Mouse (Mus musculus): ENCODE results near the gene Sox1.

Gene Sox1

DNA sequence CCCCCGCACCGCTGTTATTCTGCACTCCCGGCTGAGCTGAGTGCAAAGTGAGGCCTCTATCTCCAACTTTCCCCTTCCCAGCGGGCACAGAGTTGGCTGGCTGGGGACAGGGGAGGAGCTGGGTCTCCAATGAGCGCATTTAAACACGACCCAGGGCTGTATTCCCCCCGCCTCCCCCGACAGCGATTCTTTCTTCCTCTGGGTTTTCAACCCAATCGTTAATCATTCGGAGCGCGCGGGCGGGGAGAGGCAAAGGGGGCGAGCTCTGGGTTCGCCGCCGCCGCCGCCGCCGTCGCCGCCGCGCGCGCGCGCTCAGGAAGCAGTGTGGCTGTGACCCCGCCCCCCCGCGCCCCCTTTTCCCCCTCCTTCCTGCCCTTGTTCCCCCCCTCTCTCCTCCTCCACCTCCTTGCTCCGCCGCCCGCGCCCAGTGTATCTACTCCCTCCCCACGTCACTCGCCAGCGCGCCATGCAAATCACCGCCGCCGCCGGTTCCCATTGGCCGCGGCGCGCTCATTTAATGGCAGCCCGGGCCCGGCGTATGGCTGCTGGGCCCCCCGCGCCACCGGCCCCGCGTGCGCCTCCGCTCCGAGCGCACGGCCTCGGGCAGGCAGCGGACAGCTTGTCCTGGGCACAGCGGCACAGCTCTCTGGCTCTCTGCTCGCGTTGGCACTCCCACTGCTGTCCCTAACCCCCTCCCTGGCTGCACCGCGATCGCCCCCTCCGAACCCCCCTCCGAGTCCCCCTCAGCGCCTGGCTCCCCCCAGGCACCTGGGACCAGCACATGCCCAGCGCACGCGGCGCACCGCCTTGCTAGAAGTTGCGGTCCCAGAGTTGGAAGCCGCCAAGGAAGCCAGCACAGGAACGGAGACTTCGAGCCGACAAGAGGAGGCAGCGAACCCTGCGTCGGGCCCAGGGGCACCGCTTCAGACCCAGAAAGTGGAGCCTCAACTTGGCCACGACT lies at the start of gene Sox1:
Gene Sox1, plus strand, starts transcription at position 225 of the 961 bp plus-strand sequence.
- DNase-seq (ENCODE audit: low read depth, low spot score) = no peak

DNA sequence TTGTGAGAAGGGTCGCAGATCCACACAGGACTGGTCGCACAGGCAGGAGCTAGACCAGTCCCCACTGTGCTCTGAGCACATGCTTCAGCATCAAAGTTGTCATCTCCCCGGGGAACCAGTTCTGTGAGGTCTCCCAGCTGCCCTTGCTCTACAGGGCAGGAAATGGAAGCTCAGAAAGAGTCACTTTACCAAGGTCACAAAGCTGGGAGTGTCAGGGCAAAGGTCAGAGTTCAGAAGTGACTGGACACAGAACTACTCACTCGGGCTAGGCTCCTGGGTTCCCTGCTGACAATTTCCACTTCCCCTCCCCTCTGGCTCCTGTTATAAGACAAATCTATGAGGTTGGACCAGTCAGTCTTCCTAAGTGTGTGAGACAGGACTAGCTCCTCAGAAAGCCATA lies 49.2 kb upstream of the Sox1 start:
- no peak for DNase-seq (ENCODE audit: low read depth, low spot score)

DNA sequence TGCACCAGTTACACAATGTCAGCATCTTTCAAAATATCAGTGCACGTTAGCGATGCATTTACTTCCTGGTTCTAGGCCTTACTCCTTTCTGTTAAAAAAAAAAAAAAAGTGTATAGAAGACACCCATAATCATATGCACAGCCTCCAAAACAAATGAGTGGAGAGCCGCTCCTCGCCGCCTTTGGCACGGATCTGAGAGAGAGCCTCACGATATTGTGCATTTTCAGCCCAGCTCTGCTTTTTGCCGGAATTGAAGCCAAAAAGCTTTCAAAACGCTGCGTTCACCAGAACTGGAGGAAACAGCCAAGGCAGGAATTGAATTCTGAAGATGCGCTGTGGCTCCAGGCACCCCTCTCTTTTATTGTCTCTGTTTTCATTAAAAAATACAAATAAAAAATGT lies 48.2 kb upstream of the Sox1 start:
- no peak for DNase-seq (ENCODE audit: low read depth, low spot score)

DNA sequence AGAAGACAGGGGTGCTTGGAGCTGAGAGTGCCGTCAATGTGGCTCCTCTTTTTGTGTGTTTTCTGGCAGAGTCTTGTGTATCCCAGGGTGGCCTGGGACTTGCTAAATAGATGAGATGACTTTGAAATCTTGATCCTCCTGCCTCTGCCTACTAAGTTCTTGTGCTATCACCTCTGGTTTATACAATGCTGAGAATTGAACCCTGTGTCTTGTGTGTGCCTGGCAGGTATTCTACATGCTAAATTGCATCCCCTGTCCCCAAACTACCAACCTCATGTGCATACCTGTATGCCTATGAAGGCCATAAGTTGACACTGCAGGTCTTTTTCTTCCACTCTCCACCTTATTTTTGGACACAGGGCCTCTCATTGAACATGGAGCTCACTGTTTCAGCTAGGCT lies 46.8 kb upstream of the Sox1 start:
- no peak for DNase-seq (ENCODE audit: low read depth, low spot score)

DNA sequence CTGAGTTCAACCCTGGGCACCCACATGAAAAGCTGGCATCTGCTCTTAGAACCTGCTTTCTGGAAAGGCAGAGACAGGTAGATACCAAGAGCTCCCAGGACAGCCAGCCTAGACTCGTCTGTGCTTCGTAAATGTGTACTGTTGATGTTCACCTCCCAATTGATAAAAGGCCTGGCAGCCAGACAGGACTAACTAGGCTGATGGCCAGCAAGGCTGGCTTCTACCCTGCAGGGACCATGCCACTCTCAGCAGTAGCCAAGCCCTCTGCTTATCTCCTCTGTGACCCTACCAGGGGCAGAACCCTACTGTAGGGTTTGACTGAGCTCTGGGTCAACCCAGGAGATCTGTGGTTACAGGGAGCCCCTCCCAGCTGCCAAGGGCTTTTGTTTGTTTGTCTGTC lies 45.5 kb upstream of the Sox1 start:
- DNase-seq (ENCODE audit: low read depth, low spot score) = no peak

DNA sequence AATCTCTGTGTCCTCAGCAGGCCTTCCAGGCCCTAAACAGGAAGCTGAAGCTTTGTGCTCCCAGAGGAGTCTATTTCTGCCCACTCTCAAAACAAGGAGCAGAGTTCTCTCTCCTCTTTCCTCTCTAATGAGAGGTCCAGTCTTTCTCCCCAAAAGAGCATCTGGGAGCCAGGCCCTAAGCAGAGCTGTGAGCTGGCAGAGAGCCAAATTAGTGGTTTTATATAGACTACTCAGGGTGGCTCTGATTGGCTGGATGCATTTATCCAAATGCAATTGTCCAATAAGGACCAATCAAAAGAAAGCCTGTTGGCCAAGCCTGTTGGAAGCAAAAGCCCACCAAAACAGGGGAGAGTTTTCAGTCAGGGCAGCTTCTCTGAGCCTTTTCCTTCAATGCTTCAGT lies 44.0 kb upstream of the Sox1 start:
- DNase-seq (ENCODE audit: low read depth, low spot score) = no peak

DNA sequence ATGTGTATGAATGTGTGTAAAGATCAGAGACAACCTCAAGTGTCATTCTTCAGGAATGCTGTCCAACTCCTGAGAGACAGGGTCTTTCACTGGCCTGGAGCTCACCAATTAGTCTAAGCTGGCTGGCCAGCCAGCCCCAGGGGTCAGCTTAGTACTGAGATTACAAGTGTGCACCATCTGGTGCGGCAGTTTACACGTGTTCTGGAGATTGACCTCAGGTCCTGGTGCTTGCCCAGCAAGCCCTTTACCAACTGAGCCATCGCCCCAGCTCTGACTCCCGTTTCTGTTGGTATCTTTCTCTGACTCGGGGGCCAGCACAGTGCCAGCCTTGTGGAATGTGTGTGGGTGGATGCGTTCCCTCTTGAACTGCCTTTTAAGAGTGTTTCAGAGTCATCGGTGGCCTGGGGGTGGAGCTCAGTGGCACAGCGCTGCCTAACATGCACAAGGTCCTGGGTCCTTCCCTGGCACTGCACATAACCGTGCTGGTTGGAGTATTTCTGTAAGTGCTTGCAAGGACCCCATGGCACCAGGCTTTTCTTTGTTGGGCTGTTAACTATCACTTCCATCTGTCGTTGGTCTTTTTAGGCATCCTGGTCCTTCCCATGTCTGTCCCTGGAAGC lies 40.6 kb upstream of the Sox1 start:
- DNase-seq (ENCODE audit: low read depth, low spot score) = no peak

- no peak for DNase-seq (ENCODE audit: low read depth, low spot score)
Measured at GRCm38 (mm10) chr8:12368161-12368560, 26.9 kb upstream of the Sox1 start.

DNA sequence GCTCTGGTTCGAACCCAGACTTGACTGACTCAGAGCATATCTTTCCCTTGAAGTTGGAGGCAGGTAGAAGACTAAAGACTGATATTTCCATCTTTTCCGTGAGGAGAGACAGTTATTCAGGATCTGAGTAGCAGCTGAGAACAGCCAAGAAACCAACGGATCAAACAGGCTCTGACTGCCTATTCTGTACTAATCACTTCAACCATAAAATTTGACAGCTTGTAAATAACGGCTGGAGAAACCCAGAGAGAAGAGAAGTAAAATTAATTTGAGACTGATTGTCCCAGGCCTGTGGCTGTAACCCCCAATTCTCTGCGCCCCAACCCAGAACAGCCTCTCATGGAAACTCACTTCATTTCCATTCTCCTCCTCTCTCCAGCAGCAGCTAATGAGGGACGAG lies 26.2 kb upstream of the Sox1 start:
- no peak for DNase-seq (ENCODE audit: low read depth, low spot score)

- DNase-seq (ENCODE audit: low read depth, low spot score) = no peak
Measured at GRCm38 (mm10) chr8:12381111-12381510, 14.0 kb upstream of the Sox1 start.

DNA sequence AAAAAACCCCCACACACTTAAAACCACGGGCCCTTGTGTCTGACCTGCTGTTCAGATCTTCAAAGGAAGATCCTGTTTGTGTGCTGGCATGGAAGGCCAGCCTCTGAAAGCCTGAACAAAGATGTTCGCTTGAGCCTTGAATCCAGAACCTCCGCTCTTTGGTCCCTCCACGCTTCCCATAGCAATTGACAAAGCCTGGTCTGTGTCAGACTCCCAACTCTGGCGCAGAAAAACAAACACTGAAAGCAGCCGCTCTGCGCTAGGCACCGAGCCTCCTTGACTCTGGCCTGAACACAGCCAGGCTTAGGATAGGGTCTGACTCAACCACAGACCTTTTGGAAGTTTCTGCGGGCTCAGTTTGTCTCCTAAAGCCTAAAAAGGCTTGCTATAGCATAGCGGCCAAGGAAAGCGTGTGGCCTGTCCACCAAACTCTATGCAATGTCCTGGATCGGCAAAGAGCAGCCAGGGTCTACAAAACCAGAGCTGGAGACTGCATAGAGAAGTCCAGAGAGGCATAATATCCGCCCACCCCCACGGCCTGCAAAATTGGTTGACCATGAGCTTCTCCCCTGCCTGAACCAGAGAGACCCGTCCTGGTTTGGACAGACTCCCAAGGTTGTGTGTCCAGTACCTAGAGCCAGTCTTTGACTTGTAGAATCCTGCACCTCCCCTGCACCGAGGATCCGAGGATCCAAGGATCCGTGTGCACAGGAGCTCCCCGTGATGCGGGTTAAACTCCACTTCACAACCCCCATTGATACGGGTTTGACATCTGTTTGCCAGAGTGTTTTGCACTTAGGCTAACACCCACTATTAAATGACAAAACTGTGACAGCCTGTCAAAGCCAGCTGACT lies 12.2 kb upstream of the Sox1 start:
- no peak for DNase-seq (ENCODE audit: low read depth, low spot score)

GRCm38 (mm10) chr8:12383979-12384890 lies 10.9 kb upstream of the Sox1 start:
- no peak for DNase-seq (ENCODE audit: low read depth, low spot score)

DNA sequence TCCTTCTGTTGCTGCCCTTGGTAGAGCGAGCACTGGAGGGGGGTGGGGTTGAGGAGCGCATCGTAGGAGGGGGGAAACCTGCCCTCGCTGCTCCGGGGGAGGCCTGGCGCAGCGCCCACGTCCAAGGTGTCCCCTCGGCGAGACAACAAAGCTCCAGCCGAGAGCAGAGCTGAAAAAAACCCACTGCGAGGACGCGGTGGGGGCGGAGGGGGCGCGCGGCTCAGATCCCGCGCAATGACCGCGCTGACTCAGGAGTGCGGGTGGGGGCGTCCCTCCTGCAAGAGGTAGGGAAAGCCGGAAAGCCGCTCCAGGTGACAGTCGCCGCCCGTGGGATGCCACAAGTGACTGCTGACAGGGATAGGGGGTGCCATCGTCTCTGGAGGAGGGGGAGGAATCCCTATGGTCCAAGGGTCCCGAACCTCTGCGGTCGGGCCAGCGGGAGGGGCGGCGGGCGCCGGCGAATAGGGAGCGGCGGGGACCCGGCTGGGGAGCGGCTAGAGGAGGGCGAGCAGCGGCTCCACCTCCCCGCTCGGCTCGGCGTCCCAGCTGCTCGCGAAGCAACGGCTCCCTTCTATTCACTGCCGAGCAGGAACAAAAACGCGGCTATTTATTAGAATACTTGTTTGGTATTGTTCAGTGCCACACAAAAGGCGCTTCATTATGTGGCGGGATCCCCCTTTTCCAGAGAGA lies 10.0 kb upstream of the Sox1 start:
- DNase-seq (ENCODE audit: low read depth, low spot score) = no peak

- no peak for DNase-seq (ENCODE audit: low read depth, low spot score)
Measured at GRCm38 (mm10) chr8:12385686-12386488, 9.2 kb upstream of the Sox1 start.

DNA sequence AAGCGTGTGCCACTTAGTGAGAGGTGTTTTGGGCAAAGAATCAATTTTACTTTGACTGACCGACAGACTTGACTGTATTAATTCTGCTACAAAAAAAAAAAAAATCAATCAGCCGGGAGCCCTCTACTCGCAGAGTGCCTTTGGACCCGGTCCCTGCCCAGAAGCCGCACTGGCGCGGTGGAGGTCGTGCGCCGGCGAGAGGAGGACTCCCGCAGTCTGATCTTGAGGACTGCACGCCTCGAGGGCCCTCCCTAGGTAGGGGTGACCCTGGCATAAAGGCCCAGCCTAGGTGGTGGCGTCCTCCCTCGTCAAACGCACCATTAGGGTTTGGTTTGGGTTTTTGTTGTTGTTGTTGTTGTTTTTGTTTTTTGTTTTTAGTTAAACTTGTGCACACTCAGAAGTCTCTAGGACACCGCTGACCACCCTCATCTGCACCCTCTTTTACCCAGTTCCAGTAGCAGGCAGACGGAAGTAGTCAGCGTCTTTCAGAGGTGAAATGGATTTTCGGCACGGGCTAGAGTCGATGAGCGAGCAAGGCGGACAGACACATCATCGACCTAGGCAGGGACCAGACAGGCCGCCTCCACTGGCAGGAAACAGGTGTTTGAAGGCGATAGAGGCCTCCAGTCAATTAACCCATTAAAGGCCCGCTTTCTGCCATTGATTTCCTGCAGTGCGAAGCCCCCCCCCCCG lies 8.4 kb upstream of the Sox1 start:
- DNase-seq (ENCODE audit: low read depth, low spot score) = no peak

- DNase-seq (ENCODE audit: low read depth, low spot score) = no peak
Measured at GRCm38 (mm10) chr8:12387223-12387860, 7.8 kb upstream of the Sox1 start.

- DNase-seq (ENCODE audit: low read depth, low spot score) = no peak
Measured at GRCm38 (mm10) chr8:12387901-12388300, 7.2 kb upstream of the Sox1 start.

GRCm38 (mm10) chr8:12388390-12389115 lies 6.5 kb upstream of the Sox1 start:
- no peak for DNase-seq (ENCODE audit: low read depth, low spot score)

Data from A20 (cell line).